Mouse (Mus musculus): Measurements from ENCODE around the gene Itga6.
"Not testable (repeated sequence)": the region's sequence is repeated elsewhere in the genome, so short reads cannot be mapped to it uniquely, and the experiment has no call there.

Gene Itga6

DNA sequence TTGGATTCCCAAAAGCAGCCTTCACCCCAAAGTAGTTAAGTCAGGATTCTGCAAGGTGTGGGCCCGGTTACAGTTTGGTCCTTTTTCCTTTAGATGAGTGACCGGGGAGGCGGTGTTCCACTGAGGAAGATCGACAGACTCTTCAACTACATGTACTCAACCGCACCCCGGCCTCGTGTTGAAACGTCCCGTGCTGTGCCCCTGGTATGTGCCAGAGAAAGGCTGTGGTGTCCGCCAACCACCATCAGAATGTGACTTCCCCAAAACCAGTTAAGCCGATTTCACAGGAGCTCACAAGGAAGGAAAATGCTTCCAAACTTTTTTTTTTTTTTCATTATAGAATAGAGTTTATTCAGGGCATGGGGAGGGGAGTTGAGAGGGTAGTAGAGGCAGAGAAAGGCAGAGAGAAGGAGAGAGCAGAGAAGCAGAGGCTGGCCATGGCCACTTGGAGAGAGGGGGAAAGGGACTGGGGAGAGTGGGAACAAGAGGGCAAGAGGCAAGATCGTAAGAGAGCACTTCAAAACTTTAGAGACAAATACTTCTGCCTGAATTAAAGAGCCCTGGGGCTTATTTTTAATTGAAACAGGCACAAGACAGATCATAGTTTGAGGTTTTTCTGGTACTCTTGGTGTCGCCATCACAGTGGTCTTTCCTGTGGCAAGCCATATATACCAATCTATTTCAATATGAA lies 150.3 kb downstream of the Itga6 start:
- DNase-seq (ENCODE audit: low spot score): no peak

DNA sequence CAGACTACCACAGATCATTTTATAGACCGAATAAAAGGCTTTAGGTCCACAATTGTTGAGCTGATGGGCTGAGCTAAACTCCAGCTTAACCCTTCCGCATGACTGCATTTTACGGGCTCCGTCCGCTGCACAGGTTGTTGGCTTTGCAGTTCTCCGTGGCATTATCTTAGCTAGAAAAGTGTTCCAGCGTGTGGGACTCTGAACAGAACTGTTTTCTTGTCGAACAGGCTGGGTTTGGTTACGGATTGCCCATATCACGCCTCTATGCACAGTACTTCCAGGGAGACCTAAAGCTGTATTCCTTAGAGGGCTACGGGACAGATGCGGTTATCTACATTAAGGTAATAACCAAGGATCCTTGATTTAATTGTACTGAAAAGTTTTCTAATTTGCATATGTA lies 152.0 kb downstream of the Itga6 start:
- no peak for DNase-seq (ENCODE audit: low spot score)

- no peak for DNase-seq (ENCODE audit: low spot score)
Measured at GRCm38 (mm10) chr2:71898335-71898856, 153.0 kb downstream of the Itga6 start.

- DNase-seq (ENCODE audit: low spot score): no peak
Measured at GRCm38 (mm10) chr2:71899886-71900285, 154.5 kb downstream of the Itga6 start.

DNA sequence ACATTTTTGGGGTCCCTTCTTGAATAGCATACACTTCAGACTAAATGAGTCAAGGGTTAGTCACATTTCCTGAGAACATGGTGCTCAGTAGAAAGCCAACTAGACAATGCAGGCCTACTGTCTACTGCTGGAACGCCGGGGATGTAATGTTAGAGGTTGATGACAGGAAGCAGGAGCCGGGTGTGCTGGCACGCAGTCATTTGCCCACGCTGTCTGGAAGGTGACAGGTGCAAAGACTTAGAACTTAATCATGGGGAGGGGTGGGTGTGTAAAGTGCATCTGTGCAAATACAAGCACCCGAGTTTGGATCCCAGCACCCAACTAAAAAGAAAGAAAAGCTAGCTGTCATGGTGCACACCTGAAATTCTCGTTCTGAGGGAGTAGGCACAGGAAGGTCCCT lies 159.7 kb downstream of the Itga6 start:
- DNase-seq (ENCODE audit: low spot score): no peak

DNA sequence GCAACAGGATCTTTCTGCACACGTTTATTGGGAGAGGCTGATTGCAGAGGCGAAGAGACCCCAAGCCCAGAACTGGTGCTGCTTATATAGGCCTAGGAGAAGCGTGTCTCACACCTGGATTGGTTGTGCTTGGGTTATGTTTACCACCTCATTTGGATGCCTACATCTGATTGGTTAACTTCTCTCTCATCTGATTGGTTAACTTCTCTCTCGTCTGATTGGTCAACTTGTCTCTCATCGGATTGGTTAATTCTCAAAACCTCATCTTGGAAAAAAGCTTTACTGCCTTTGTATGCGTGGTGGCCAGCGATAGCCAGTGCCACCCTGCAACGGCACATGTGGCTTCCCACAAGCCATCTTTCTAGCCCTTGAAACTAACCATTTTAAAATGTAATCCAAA lies 160.9 kb downstream of the Itga6 start:
- not testable (repeated sequence) for DNase-seq (ENCODE audit: low spot score)

Measured in ovary, adult 18-20 months (tissue).